Mouse (Mus musculus): Measurements from ENCODE around the gene Kcnh3. TPM values are rescaled to one million over a fixed set of nuclear protein-coding genes. Genes with fewer than 3 reads are reported as not detected.

The Kcnh3 gene
- total RNA-seq (2021) (under 1 TPM; 0.05 to 0.08 TPM), polyA plus RNA-seq (2012; rRNA removed) (0.23 and 0.37 TPM in 2 replicates)
- long read RNA-seq: 0 reads

DNA sequence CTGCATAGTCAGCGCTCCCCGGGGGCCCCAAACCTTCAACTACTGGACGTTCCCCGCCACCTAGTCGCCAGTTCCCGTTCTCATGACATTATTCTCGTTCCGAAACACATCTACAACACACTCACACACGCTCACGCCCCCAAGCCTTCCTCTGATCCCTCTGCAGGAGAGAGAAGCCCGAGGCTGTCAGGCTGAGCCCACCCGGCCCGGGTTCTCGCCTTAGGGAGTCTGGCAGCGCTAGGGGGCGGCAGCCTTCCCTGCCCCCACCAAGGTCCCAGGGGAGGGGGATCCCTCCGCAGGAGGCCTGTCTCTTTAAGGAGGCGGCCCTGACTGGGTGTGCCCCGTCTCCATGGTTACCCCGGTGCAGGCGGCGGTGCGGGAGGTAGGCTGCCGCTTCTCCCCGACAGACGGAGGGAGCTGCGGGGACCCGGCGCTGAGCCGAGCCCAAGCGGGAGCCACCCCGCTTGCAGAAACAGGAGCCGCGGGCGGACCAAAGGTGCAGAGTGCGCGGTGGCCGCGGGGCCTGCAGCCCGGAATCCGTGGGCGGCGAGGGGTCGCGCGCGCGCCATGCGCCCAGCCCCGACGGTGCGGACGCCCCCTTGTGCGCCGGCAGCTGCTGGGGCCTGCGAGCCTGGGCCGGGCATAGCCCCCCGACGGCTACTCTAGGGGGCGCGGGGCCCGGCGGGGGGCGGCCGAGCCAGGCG is at the start of gene Kcnh3:
Kcnh3 (plus strand) TSS at position 654 of the 704 bp plus-strand sequence.
- DNase-seq: peak; percentile 62 to 63
- Histone ChIP-seq H3K4me3 (peak within 1 kb of the TSS; percentile 53), H3K4me1 (ENCODE audit: control insufficient read depth, insufficient read depth, low read length) (no peaks in the 10 kb centered on the region), H3K9ac (ENCODE audit: low read depth, low read length) (peak within 1 kb of the TSS; percentile 37), H3K36me3 (ENCODE audit: control insufficient read depth, insufficient read depth, low read length) (no peaks in the 10 kb centered on the region), H3K79me2 (replicated peaks; ENCODE audit: control insufficient read depth, insufficient read depth, low read length) (no peaks in the 10 kb centered on the region), H3K27ac (no peak within 1 kb of the TSS), H3K27me3 (ENCODE audit: control insufficient read depth, insufficient read depth, low read length) (peaks cover 15% of the 10 kb centered on the region)
- intact Hi-C loops (cut with DNase I): no loop called here
- WGBS: 2% methylated on average over 65 of the region's 66 CpGs
- TF ChIP-seq EP300 (IDR thresholded peaks at IDR 0.05; ENCODE audit: insufficient read depth, low read depth, low read length) (no peak), POLR2A (IDR thresholded peaks at IDR 0.05; ENCODE audit: insufficient read depth, low read depth, low read length) (no peak), CTCF (IDR thresholded peaks at IDR 0.05) (no peak)

DNA sequence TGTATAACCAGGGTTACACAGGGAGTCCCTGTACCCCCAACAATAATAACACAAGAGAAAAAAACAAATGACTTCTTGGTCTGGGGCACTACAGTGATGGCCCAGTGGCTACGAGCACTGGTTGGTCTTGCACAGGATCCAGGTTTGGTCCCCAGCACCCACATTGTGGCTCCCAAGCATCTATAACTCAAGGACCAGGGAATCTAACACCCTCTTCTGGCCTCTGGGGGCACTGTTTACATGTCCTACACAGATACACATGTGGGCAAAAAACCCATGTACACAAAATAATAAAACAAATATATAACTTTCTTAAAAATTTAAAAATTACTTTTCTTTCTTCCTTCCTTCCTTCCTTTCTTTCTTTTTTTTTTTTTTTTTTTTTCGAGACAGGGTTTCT is 45.0 kb upstream of the Kcnh3 start:
- intact Hi-C loops (cut with DNase I): no loop called here
- TF ChIP-seq CTCF (IDR thresholded peaks at IDR 0.05) (peak; percentile 26), POLR2A (IDR thresholded peaks at IDR 0.05; ENCODE audit: insufficient read depth, low read depth, low read length) (no peak), EP300 (IDR thresholded peaks at IDR 0.05; ENCODE audit: insufficient read depth, low read depth, low read length) (no peak)
- no peak overlapping the region for H3K4me3 ChIP-seq
- 92% methylated on average over 1 of the region's 2 CpGs for WGBS
- no peaks in the 10 kb centered on the region for H3K27me3 ChIP-seq (ENCODE audit: control insufficient read depth, insufficient read depth, low read length)
- no peaks in the 10 kb centered on the region for H3K36me3 ChIP-seq (ENCODE audit: control insufficient read depth, insufficient read depth, low read length)
- H3K27ac ChIP-seq: no peak overlapping the region
- H3K79me2 ChIP-seq (replicated peaks; ENCODE audit: control insufficient read depth, insufficient read depth, low read length): no peaks in the 10 kb centered on the region
- DNase-seq: no peak
- H3K9ac ChIP-seq (ENCODE audit: low read depth, low read length): no peak overlapping the region
- H3K4me1 ChIP-seq (ENCODE audit: control insufficient read depth, insufficient read depth, low read length): no peaks in the 10 kb centered on the region

DNA sequence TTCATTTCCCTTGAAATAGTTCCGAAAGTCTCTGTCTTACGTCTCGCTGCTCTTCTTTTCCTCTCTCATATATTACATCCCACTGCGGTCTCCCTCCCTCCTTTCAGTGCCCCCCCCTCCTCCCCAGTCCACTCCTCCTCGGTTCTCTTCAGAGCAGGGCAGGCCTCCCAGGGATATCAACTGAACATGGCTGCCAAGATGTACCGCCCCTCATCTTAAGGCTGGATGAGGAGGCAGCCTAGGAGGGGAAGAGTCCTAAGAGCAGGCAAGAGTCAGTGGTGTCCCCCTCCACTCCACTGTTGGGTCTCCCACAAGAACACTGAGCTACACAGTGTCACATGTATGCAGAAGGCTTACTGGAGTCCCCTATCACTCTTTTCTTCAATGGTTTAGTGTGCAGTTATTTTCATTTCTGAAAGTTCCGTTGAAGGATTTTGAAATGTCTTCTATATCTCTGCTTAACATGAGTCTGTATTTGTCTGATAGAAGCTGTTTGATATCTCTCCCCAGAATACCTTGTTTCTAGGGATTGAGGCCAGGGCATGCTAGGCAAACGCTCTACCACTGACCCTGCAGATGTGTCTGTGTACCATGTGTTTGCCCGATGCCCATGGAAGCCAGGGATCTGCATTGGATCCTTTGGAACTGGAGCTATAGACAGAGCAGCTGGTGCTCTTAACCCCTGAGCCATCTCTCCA is 40.3 kb upstream of the Kcnh3 start:
- no peak overlapping the region for H3K4me3 ChIP-seq
- no peak overlapping the region for H3K27ac ChIP-seq
- no peak overlapping the region for H3K9ac ChIP-seq (ENCODE audit: low read depth, low read length)
- H3K4me1 ChIP-seq (ENCODE audit: control insufficient read depth, insufficient read depth, low read length): no peaks in the 10 kb centered on the region
- WGBS: 82% methylated on average over 9 of the region's 9 CpGs
- intact Hi-C loops (cut with DNase I): no loop called here
- no peak for TF ChIP-seq EP300 (IDR thresholded peaks at IDR 0.05; ENCODE audit: insufficient read depth, low read depth, low read length)
- TF ChIP-seq POLR2A (IDR thresholded peaks at IDR 0.05; ENCODE audit: insufficient read depth, low read depth, low read length): no peak
- no peak for TF ChIP-seq CTCF (IDR thresholded peaks at IDR 0.05)
- no peaks in the 10 kb centered on the region for H3K79me2 ChIP-seq (replicated peaks; ENCODE audit: control insufficient read depth, insufficient read depth, low read length)
- no peaks in the 10 kb centered on the region for H3K36me3 ChIP-seq (ENCODE audit: control insufficient read depth, insufficient read depth, low read length)
- no peaks in the 10 kb centered on the region for H3K27me3 ChIP-seq (ENCODE audit: control insufficient read depth, insufficient read depth, low read length)
- DNase-seq: no peak

DNA sequence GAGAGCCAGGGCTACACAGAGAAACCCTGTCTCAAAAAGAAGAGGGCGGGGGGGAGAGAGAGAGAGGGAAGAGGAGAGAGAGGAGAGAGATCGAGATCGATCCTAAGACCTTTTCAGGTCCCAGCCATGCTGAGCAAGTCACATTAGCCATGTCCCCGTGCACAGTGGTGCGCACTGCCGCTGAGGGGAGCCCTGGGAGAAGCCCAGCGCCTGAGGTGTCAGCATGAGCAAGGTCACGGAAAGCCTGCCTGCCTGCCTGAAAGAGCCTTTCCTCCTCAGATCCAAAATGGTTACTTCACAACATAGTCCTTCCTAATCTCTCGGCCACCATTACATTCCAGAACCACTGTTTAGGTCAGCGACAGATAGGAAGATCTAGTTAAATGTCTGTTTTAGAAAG is 30.3 kb upstream of the Kcnh3 start:
- Histone ChIP-seq H3K27me3 (ENCODE audit: control insufficient read depth, insufficient read depth, low read length) (no peaks in the 10 kb centered on the region), H3K4me1 (ENCODE audit: control insufficient read depth, insufficient read depth, low read length) (no peaks in the 10 kb centered on the region), H3K27ac (no peak overlapping the region), H3K79me2 (replicated peaks; ENCODE audit: control insufficient read depth, insufficient read depth, low read length) (no peaks in the 10 kb centered on the region), H3K4me3 (no peak overlapping the region), H3K9ac (ENCODE audit: low read depth, low read length) (no peak overlapping the region), H3K36me3 (ENCODE audit: control insufficient read depth, insufficient read depth, low read length) (no peaks in the 10 kb centered on the region)
- DNase-seq: no peak
- WGBS: 88% methylated on average over 10 of the region's 10 CpGs
- intact Hi-C loops (cut with DNase I): no loop called here
- TF ChIP-seq CTCF (IDR thresholded peaks at IDR 0.05) (no peak), EP300 (IDR thresholded peaks at IDR 0.05; ENCODE audit: insufficient read depth, low read depth, low read length) (no peak), POLR2A (IDR thresholded peaks at IDR 0.05; ENCODE audit: insufficient read depth, low read depth, low read length) (no peak)

DNA sequence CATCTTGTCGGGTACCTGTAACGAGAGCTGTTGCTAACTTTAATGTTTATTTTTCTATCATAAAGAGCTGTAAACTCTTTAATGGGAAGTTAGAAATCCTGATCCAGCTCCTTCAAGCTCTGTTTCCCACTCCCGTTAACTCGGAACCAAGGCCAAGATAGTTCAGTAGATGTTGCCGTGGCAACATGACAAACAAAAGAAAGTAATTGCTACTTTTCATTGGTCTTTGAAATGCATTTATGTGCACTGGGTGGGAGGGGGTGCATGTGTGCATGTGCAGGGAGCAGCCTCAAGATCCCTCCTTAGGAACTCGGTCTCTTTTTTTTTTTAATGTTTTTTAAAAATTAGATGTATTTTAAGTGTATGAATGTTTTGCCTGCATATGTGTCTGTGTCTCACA is 29.6 kb upstream of the Kcnh3 start:
- Histone ChIP-seq H3K4me3 (no peak overlapping the region), H3K27ac (no peak overlapping the region), H3K4me1 (ENCODE audit: control insufficient read depth, insufficient read depth, low read length) (no peaks in the 10 kb centered on the region), H3K27me3 (ENCODE audit: control insufficient read depth, insufficient read depth, low read length) (no peaks in the 10 kb centered on the region), H3K79me2 (replicated peaks; ENCODE audit: control insufficient read depth, insufficient read depth, low read length) (no peaks in the 10 kb centered on the region), H3K36me3 (ENCODE audit: control insufficient read depth, insufficient read depth, low read length) (no peaks in the 10 kb centered on the region), H3K9ac (ENCODE audit: low read depth, low read length) (no peak overlapping the region)
- TF ChIP-seq EP300 (IDR thresholded peaks at IDR 0.05; ENCODE audit: insufficient read depth, low read depth, low read length) (no peak), CTCF (IDR thresholded peaks at IDR 0.05) (no peak), POLR2A (IDR thresholded peaks at IDR 0.05; ENCODE audit: insufficient read depth, low read depth, low read length) (no peak)
- no peak for DNase-seq
- intact Hi-C loops (cut with DNase I): no loop called here
- WGBS: 79% methylated on average over 6 of the region's 6 CpGs

DNA sequence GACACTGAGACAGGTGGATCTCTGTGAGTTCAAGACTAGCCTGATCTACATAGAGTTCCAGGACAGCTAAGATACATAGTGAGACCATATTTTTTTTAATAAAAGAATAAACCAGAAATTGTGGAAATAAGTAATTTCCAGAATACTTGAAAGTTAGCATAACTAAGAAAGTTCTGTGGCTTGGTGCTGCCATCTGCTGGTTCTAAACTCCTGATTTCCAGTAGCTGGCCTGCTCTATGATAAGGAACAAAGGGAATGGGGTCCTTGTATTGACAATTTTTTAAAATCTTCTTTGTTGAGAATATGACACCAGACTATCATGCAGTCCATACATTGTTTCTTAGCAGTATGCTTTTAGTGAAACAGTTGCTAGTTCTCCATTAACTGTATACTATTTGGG is 25.9 kb upstream of the Kcnh3 start:
- no peaks in the 10 kb centered on the region for H3K36me3 ChIP-seq (ENCODE audit: control insufficient read depth, insufficient read depth, low read length)
- no peaks in the 10 kb centered on the region for H3K79me2 ChIP-seq (replicated peaks; ENCODE audit: control insufficient read depth, insufficient read depth, low read length)
- H3K9ac ChIP-seq (ENCODE audit: low read depth, low read length): no peak overlapping the region
- no peaks in the 10 kb centered on the region for H3K27me3 ChIP-seq (ENCODE audit: control insufficient read depth, insufficient read depth, low read length)
- peak; percentile 68 for TF ChIP-seq CTCF (IDR thresholded peaks at IDR 0.05)
- TF ChIP-seq EP300 (IDR thresholded peaks at IDR 0.05; ENCODE audit: insufficient read depth, low read depth, low read length): no peak
- no peak for TF ChIP-seq POLR2A (IDR thresholded peaks at IDR 0.05; ENCODE audit: insufficient read depth, low read depth, low read length)
- intact Hi-C loops (cut with DNase I): loop anchor here (1.0 to 2.0 kb wide), 2 partner anchors 114 to 149 kb away; no protein-coding TSS in a partner anchor
- no peak for DNase-seq
- no peak overlapping the region for H3K4me3 ChIP-seq
- H3K27ac ChIP-seq: no peak overlapping the region
- no peaks in the 10 kb centered on the region for H3K4me1 ChIP-seq (ENCODE audit: control insufficient read depth, insufficient read depth, low read length)

All from heart, adult 2 months (tissue).